Mouse (Mus musculus): ENCODE results near the gene Lrp6. TPM values are rescaled to one million over a fixed set of nuclear protein-coding genes. Genes with fewer than 3 reads are reported as not detected.

Lrp6 gene
- polyA plus RNA-seq, 1 experiment, result 31.5 TPM

- DNase-seq (ENCODE audit: low read depth), result peak; percentile 77
- TF ChIP-seq POLR2A (IDR thresholded peaks at IDR 0.05; ENCODE audit: borderline replicate concordance, extremely low read depth, insufficient read depth, insufficient read length, poor library complexity, severe bottlenecking) (no peak), CTCF (IDR thresholded peaks at IDR 0.05; ENCODE audit: borderline replicate concordance, extremely low read depth, insufficient read depth, insufficient read length) (no peak)
Observed at GRCm38 (mm10) chr6:134449958-134450357, 116.8 kb downstream of the Lrp6 start.

DNA sequence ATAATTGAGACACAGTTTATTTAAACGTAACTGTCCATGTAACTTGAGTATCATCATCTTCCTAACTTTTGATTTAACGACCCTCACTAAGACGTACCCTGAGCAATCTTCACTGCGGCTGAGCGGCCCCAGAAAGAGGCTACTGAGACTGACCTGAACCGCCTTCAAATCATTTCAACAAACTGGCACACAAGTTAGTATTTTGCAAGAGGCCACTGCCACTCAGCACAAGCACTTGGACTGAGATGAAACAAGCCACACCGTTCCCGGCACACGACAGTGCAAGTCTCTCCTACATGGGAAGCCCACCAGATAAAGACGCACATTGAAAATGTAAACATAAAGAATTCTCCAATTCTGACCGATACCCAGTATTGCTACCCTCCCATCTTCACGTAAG is 118.3 kb downstream of the Lrp6 start:
- DNase-seq (ENCODE audit: low read depth), result no peak
- no peak for TF ChIP-seq POLR2A (IDR thresholded peaks at IDR 0.05; ENCODE audit: borderline replicate concordance, extremely low read depth, insufficient read depth, insufficient read length, poor library complexity, severe bottlenecking)
- TF ChIP-seq CTCF (IDR thresholded peaks at IDR 0.05; ENCODE audit: borderline replicate concordance, extremely low read depth, insufficient read depth, insufficient read length), result no peak

GRCm38 (mm10) chr6:134443925-134444324 is 122.8 kb downstream of the Lrp6 start:
- DNase-seq (ENCODE audit: low read depth), result no peak
- TF ChIP-seq CTCF (IDR thresholded peaks at IDR 0.05; ENCODE audit: borderline replicate concordance, extremely low read depth, insufficient read depth, insufficient read length) (no peak), POLR2A (IDR thresholded peaks at IDR 0.05; ENCODE audit: borderline replicate concordance, extremely low read depth, insufficient read depth, insufficient read length, poor library complexity, severe bottlenecking) (no peak)

GRCm38 (mm10) chr6:134443198-134443904 is 123.4 kb downstream of the Lrp6 start:
- TF ChIP-seq POLR2A (IDR thresholded peaks at IDR 0.05; ENCODE audit: borderline replicate concordance, extremely low read depth, insufficient read depth, insufficient read length, poor library complexity, severe bottlenecking) (no peak), CTCF (IDR thresholded peaks at IDR 0.05; ENCODE audit: borderline replicate concordance, extremely low read depth, insufficient read depth, insufficient read length) (no peak)
- no peak for DNase-seq (ENCODE audit: low read depth)

- TF ChIP-seq CTCF (IDR thresholded peaks at IDR 0.05; ENCODE audit: borderline replicate concordance, extremely low read depth, insufficient read depth, insufficient read length), result no peak
- no peak for TF ChIP-seq POLR2A (IDR thresholded peaks at IDR 0.05; ENCODE audit: borderline replicate concordance, extremely low read depth, insufficient read depth, insufficient read length, poor library complexity, severe bottlenecking)
- DNase-seq (ENCODE audit: low read depth), result no peak
Observed at GRCm38 (mm10) chr6:134442219-134442618, 124.5 kb downstream of the Lrp6 start.

DNA sequence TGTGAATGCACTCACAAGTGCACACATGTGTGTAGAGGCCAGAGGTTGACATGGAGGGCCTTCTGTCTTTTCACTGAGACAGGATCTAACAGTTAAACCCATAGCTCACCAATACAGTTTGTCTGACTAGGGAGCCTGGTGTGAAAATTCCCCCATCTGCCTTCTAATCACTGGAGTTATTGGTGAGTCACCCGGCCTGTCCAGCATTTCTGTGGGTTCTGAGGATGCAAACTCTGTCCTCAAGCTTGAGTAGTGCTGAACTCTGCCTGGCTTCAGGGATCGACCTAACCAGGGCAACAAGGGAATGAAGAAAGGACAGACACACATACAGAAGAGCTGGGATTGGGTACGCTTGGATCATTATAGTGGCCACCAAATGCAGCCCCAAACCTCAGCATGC is 125.0 kb downstream of the Lrp6 start:
- TF ChIP-seq CTCF (IDR thresholded peaks at IDR 0.05; ENCODE audit: borderline replicate concordance, extremely low read depth, insufficient read depth, insufficient read length) (no peak), POLR2A (IDR thresholded peaks at IDR 0.05; ENCODE audit: borderline replicate concordance, extremely low read depth, insufficient read depth, insufficient read length, poor library complexity, severe bottlenecking) (no peak)
- DNase-seq (ENCODE audit: low read depth), result no peak

DNA sequence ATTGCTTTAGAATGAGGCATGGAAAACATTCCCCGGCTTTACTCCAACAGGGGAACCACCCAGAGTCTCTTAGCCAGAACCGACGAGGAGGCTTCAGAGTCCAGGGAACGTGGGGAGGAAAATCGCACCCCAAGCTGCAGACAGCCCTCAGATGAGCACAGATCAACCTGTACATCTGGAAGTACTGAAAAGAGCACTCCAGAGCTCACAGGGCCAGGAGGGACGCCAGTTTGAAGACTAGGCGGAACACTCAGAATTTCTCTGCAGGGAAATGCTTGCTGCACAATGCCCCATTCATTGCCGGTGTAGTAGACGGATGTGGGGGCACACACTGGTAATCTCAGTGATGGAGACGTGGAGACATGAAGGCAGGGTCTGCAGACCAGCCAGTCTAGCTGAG is 126.7 kb downstream of the Lrp6 start:
- DNase-seq (ENCODE audit: low read depth), result peak; percentile 45
- no peak for TF ChIP-seq POLR2A (IDR thresholded peaks at IDR 0.05; ENCODE audit: borderline replicate concordance, extremely low read depth, insufficient read depth, insufficient read length, poor library complexity, severe bottlenecking)
- TF ChIP-seq CTCF (IDR thresholded peaks at IDR 0.05; ENCODE audit: borderline replicate concordance, extremely low read depth, insufficient read depth, insufficient read length), result no peak

GRCm38 (mm10) chr6:134439401-134440021 is 127.3 kb downstream of the Lrp6 start:
- no peak for TF ChIP-seq CTCF (IDR thresholded peaks at IDR 0.05; ENCODE audit: borderline replicate concordance, extremely low read depth, insufficient read depth, insufficient read length)
- TF ChIP-seq POLR2A (IDR thresholded peaks at IDR 0.05; ENCODE audit: borderline replicate concordance, extremely low read depth, insufficient read depth, insufficient read length, poor library complexity, severe bottlenecking), result no peak

DNA sequence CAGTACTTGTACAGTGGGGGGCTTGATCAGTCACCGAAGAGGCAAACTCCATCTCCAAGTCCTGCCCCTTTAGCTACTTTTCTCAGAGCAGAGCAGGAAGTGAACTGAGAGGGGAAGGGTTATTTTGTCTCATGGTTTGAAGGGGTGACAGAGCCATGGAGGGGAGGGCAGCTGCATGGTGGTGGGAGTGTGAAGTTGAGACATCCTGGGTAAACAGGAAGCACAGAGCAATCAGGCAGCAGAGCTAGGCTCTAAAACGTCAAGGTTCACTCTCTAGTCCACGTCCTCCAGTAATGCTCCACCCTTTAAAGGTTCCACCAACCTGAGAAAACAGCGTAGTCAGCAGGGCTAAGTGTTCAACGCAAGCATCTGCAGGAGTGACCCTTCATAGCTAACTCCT is 129.8 kb downstream of the Lrp6 start:
- no peak for DNase-seq (ENCODE audit: low read depth)
- no peak for TF ChIP-seq CTCF (IDR thresholded peaks at IDR 0.05; ENCODE audit: borderline replicate concordance, extremely low read depth, insufficient read depth, insufficient read length)
- TF ChIP-seq POLR2A (IDR thresholded peaks at IDR 0.05; ENCODE audit: borderline replicate concordance, extremely low read depth, insufficient read depth, insufficient read length, poor library complexity, severe bottlenecking), result no peak

More at GRCm38 (mm10) chr6:134439401-134440021, 127.3 kb downstream of the Lrp6 start:
- peak; percentile 89 for DNase-seq (ENCODE audit: low read depth)

DNA sequence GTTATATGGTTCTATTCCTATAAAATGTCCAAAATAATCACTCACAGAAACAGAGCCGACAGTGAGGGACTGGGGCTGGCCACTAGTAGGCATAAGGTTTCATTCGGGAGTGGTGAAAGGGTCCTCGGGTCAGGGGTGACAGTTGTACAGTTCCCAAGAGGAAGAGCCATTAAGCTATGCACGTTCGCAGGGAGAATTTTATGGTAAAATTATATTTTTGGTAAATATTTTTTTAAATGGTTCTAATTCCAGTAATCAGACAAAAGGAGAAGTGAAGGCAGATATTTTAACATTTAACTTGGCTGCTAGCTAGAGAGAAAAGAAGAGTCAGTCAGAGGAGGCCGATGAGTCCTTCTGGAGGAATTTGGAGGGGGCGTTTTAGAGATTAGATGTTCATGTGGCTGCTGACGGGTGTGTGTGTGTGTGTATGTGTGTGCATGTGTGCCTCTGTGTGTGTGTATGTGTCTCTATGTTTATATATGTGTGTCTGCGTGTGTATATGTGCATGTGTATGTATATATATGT is 131.8 kb downstream of the Lrp6 start:
- TF ChIP-seq CTCF (IDR thresholded peaks at IDR 0.05; ENCODE audit: borderline replicate concordance, extremely low read depth, insufficient read depth, insufficient read length) (no peak), POLR2A (IDR thresholded peaks at IDR 0.05; ENCODE audit: borderline replicate concordance, extremely low read depth, insufficient read depth, insufficient read length, poor library complexity, severe bottlenecking) (no peak)
- DNase-seq (ENCODE audit: low read depth), result no peak

GRCm38 (mm10) chr6:134434044-134434443 is 132.7 kb downstream of the Lrp6 start:
- TF ChIP-seq CTCF (IDR thresholded peaks at IDR 0.05; ENCODE audit: borderline replicate concordance, extremely low read depth, insufficient read depth, insufficient read length), result no peak
- no peak for DNase-seq (ENCODE audit: low read depth)

DNA sequence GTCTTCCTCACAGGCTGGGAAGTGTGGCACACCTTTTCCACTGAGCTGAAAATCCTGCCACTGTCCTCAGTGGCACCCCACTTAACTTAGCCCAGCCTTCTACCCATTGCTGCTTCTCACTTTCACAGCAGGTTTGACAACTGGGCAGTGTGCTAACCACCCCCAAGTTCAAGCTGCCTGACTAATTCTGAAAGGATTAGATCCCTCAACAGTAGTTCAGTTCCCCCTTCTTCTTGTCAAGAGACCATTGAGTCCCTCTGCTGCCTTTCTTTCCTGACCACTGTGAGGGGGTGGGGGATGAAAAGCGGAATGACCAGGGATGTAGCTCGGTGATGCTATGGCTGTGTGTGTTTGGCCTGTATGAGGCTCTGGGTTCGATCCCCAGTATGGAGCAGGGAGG is 133.5 kb downstream of the Lrp6 start:
- TF ChIP-seq POLR2A (IDR thresholded peaks at IDR 0.05; ENCODE audit: borderline replicate concordance, extremely low read depth, insufficient read depth, insufficient read length, poor library complexity, severe bottlenecking) (no peak), CTCF (IDR thresholded peaks at IDR 0.05; ENCODE audit: borderline replicate concordance, extremely low read depth, insufficient read depth, insufficient read length) (no peak)
- DNase-seq (ENCODE audit: low read depth), result no peak

All from brain, embryonic 14.5 days (tissue).